Mouse (Mus musculus) skeletal muscle tissue, adult 2 months (tissue): ENCODE data around the gene Rnls.
"Not testable (repeated sequence)": the region's sequence is repeated elsewhere in the genome, so short reads cannot be mapped to it uniquely, and the experiment has no call there.

Experiments
- DNase-seq: peaks from one replicate; pipeline ENCODE4 v3.0.0-alpha.2; 2012; ENCODE audit warnings: low read depth, low spot score

The Rnls gene

GRCm38 (mm10) chr19:33391651-33392382 is at the start of gene Rnls:
Rnls (minus strand) TSS chr19:33392295.
- DNase-seq = peak; percentile 80

DNA sequence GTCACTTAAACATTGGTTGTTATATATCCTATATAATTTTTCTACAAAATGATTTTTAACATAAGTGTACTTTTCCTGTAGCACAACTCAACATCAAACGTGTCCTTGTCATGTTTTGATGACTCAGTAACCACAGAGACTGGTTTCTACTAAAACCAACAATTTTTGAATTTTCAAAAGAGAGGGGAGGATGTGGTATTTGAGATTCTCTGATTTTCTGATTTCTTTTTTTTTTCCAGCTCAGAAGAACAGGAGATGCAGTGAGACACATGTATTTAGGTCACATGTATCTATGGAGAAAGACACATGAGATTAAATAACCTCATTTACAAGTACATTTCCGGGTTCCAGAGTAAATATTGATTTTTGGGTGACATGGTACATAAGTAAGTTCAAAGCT is 37.4 kb upstream of the Rnls start:
- no peak for DNase-seq

DNA sequence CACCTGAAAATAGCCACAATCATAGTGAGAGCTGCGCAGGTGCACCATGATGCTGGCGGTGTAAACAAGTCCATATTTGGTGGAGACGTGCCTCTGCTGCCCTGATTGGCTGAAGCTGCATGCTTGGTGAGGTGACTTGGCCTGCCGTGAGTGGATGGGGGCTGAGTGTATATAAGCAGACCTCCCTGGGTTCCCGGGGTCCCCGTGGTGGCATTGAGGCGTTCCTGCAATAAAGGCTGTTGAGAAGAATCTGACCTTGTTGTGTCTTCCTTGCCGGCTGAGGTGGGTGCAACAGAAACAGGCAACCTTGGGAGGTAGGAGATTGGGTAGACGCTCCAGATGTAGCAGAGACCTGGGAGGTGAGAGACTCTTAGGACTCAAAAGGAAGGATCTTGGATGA is 27.3 kb upstream of the Rnls start:
- DNase-seq = not testable (repeated sequence)

DNA sequence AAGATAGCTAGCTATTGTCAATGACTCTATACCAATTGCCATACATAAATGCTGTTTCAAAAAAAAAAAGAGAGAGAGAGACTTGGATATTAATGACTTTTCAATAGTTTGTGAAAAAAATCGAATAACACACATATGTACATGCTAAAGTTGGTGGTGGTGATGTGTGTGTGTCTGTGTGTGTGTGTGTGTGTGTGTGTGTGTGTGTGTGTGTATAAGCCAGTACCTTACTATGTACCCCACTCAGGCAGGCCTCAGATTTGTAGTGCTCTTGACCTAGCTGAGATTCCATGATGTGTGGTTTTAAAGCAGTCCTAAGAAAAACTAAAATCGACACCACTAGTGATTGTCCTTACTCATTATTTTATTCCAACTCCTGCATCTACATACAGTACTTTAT is 11.3 kb downstream of the Rnls start:
- DNase-seq = no peak

DNA sequence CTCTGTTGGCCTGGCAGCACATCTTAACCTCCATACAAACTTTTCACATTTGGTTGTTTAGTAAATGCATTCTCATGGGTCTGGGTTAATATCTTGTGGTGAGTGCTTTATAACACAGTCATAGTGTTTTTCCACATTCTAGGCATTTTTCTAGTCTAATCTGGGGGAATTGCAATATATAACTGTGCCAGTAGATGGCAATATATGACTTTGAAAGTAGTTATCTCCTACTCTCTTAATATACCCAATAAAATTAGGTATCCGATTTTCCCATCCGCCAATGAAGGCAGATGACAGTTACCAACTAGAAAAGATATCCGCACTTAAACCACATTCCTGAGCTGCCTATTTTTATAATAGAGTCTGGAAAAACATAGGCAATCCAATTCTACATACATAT is 11.7 kb downstream of the Rnls start:
- no peak for DNase-seq

GRCm38 (mm10) chr19:33368808-33369207 is 23.3 kb downstream of the Rnls start:
- no peak for DNase-seq

- peak; percentile 39 for DNase-seq
These were observed 25.4 kb downstream of the Rnls start for GRCm38 (mm10) chr19:33366661-33367060.

- DNase-seq = no peak
These were observed 35.1 kb downstream of the Rnls start for GRCm38 (mm10) chr19:33357019-33357418.

- no peak for DNase-seq
These were observed 52.0 kb downstream of the Rnls start for GRCm38 (mm10) chr19:33340119-33340518.

DNA sequence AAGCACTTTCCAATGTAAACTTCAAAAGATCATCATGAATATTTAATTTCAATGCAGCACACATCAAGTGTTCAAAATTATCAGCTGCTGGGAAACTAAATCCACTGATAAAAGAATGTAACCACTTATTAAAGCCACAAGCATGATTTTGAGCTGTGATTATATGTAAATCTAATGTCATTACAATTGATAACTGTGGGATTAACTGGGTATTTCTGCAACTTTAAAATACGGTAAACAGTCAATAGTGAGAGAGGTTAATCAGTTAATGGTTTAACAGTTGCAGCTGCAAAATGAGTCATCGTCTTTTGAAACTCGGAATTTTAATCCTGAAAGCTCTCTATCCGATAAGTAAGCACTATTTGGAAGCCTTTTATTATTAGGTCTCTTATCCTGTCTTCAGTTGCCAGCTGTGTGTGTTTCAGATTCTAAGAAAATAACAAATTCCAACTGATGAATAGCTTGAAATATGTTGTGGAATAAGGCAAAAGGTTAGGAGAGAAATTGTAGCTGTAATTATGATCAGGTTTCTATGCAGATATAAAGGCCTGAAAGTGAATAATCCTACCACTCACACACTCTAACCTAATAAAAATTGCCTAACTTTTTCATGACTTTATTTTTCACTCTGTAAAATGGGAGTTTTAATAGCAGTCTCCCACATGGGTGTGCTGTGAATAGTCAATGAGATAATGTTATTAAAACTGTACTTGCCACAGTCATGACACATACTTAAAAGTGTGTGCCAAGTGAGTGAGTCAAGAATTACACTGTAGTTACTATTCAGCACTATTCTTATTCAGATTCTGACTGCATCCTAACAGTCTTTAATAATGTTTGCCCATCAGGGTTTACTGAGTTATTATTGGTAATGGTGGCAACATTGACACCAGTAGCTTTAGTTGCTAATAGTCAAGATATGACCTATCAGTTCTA is 65.1 kb downstream of the Rnls start:
- DNase-seq = peak; percentile 7

GRCm38 (mm10) chr19:33318785-33319184 is 73.3 kb downstream of the Rnls start:
- DNase-seq = no peak

DNA sequence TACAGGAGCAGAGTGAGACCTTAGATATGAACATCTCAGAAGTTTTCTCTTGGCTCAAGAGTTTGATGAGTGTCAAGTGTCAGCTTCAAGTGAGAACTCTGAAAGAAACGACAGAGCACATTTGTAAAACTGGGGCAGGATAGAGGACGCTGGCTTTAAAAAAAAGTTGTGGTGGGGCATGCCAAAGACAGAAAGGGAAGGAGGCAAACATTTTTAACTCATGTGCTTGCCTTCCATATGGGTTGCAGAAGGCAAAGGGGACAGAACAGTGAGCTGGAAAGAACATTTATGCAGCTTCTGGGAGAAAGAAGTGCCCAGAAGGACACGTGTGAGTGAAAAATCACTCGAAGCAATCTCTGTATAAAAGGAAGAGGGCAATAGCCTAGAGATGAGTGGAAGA is 75.0 kb downstream of the Rnls start:
- no peak for DNase-seq

GRCm38 (mm10) chr19:33299726-33300292 is 92.3 kb downstream of the Rnls start:
- DNase-seq = no peak

GRCm38 (mm10) chr19:33296338-33296737 is 95.8 kb downstream of the Rnls start:
- DNase-seq = no peak

DNA sequence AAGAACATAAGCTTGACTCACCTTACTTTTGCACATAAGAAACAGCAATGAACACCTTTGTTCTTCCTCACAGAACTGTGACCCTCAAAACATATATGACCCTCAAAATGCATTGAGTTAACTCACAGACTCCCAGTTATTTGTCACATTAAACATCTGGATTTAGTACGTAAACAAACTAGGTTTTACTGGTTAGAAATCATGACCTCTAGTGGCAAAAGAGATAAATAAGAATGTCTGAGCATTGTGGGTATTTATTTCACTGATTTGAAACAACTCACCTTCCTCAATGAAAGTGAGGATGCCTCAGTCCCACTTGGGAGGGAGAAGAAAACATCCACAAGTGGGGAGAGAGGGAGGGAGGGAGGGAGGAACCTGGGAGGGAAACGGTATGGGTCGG is 109.1 kb downstream of the Rnls start:
- no peak for DNase-seq

- DNase-seq = no peak
These were observed 115.7 kb downstream of the Rnls start for GRCm38 (mm10) chr19:33276421-33276820.

- DNase-seq = no peak
These were observed 118.4 kb downstream of the Rnls start for GRCm38 (mm10) chr19:33273676-33274075.

- no peak for DNase-seq
These were observed 120.5 kb downstream of the Rnls start for GRCm38 (mm10) chr19:33271571-33271970.

- DNase-seq = no peak
These were observed 121.9 kb downstream of the Rnls start for GRCm38 (mm10) chr19:33270231-33270630.

GRCm38 (mm10) chr19:33268044-33268443 is 124.1 kb downstream of the Rnls start:
- DNase-seq = no peak

DNA sequence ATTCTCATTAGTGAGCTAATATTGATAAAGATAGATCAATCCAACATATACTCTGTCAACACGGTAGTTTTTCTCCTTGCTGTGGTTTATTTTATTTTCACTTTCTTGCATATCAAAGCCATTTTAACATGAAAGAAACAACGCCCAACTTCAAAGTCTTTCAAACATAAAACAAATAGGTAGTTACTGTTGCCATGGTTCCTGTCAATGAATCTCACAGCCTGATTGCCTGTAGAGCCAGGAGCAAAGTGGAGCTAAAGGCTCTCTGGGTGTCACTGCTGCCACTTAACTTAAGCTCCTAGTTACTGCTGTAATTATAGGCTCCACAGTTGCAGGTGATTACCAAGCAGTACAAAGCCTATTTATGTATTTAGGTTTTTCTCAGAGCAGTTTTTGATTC is 126.8 kb downstream of the Rnls start:
- no peak for DNase-seq

DNA sequence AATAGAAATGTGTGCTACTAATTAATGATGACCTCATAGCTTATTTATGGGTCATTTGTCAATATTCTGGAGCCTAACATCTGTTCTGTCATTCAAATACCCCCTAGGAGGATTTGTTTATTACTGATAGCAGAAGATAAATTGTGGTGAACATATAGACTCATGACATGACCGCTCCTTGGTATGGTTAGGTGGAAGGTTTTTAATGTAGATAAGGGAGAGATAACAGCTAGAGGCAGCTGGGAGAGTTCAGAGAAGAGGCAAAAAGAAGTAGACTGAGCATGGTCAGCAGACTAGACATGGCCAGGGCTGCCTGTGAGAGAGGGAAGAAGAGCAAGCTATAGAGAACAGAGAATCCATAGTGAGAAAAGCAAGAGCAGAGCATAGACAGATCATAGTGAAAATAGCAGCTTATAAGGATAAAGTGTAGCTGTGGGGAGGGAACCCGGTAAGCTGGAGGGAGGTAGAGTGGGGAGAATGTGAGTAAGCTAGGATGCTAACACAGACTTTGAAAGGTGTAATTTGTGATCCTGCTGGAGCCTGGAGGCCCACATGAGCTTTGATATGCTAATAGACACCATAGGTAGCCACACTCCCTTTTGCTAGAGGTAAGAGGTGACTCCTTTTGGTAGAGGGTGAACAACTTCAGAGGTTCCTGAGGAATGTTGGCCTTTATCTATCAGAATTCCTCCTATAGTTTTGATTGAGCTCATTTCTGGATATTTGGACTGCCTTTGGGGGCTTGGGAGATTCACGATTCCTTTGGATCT is 127.7 kb downstream of the Rnls start:
- no peak for DNase-seq
